Mouse (Mus musculus) hindbrain, embryonic 12.5 days (tissue): ENCODE results near the gene Gm26741. TPM values are rescaled to one million over a fixed set of nuclear protein-coding genes. Genes with fewer than 3 reads are reported as not detected.
"Not testable (repeated sequence)": the region's sequence is repeated elsewhere in the genome, so short reads cannot be mapped to it uniquely, and the experiment has no call there.

ENCODE experiments used
- ATAC-seq: fragments of 200-750 bp; cut with Nextera tagmentation; 2 replicates; pipeline ENCODE4 v1.8.0; 2017; ENCODE audit warnings: moderate TSS enrichment; ENCODE audit not compliant: low FRiP score
- H3K27ac ChIP-seq: fragments of 300-500 bp; sonication (generic); 2 replicates; pipeline ENCODE4 v1.5.1; 2016; ENCODE audit warnings: mild to moderate bottlenecking
- H3K27me3 ChIP-seq: fragments of 300-500 bp; sonication (generic); 2 replicates; pipeline ENCODE4 v1.6.1; 2016; ENCODE audit warnings: mild to moderate bottlenecking
- H3K36me3 ChIP-seq: fragments of 300-500 bp; sonication (generic); 2 replicates; pipeline ENCODE4 v1.6.1; 2016; ENCODE audit warnings: mild to moderate bottlenecking
- H3K4me1 ChIP-seq: fragments of 300-500 bp; sonication (generic); 2 replicates; pipeline ENCODE4 v1.6.1; 2016
- H3K4me2 ChIP-seq: fragments of 300-500 bp; sonication (generic); replicated peaks from 2 replicates; pipeline ENCODE4 v1.6.1; 2016; ENCODE audit warnings: mild to moderate bottlenecking
- H3K4me3 ChIP-seq: fragments of 300-500 bp; sonication (generic); 2 replicates; pipeline ENCODE4 v1.5.1; 2016; ENCODE audit warnings: mild to moderate bottlenecking
- H3K9ac ChIP-seq: fragments of 300-500 bp; sonication (generic); 2 replicates; pipeline ENCODE4 v1.6.1; 2016; ENCODE audit warnings: mild to moderate bottlenecking, moderate library complexity
- H3K9me3 ChIP-seq: fragments of 300-500 bp; sonication (generic); replicated peaks from 2 replicates; pipeline ENCODE4 v1.6.1; 2016; ENCODE audit warnings: mild to moderate bottlenecking
- WGBS: fragments of 180-500 bp; shearing (Covaris S2); methylation state at CpG from one replicate; pipeline ENCODE4 v1.1.7; 2016; 5-methylcytosine and 5-hydroxymethylcytosine counted together
- polyA plus RNA-seq: library from polyadenylated mRNA; unstranded; fragments of >200 nt; fragmentation: Nextera tagmentation; extraction: Ambion mirVana; gene quantifications from 2 replicates; pipeline ENCODE4 v1.2.1, GENCODE M21; 2016

The Gm26741 gene
- polyA plus RNA-seq = not detected in 2 replicates

GRCm38 (mm10) chr10:52358467-52358866, at the start of gene Gm26741:
Gm26741 (plus strand) TSS chr10:52358767.
- Histone ChIP-seq H3K4me3 (no peak within 1 kb of the TSS), H3K9me3 (no peaks in the 10 kb centered on the region), H3K36me3 (0 out of 2 replicates have a peak, but pooled peaks cover 2% of the 10 kb centered on the region), H3K27ac (no peak within 1 kb of the TSS), H3K4me2 (no peak within 1 kb of the TSS), H3K9ac (no peak within 1 kb of the TSS), H3K27me3 (no peaks in the 10 kb centered on the region), H3K4me1 (no peaks in the 10 kb centered on the region)
- WGBS = 95% methylated on average over 2 of the region's 2 CpGs
- ATAC-seq = no peak

GRCm38 (mm10) chr10:52309196-52309595, 49.4 kb upstream of the Gm26741 start:
- H3K9me3 ChIP-seq = no peaks in the 10 kb centered on the region
- H3K4me1 ChIP-seq = no peaks in the 10 kb centered on the region
- no peak overlapping the region for H3K4me3 ChIP-seq
- WGBS = 78% methylated on average over 8 of the region's 8 CpGs
- no peaks in the 10 kb centered on the region for H3K36me3 ChIP-seq
- ATAC-seq = no peak
- no peaks in the 10 kb centered on the region for H3K27me3 ChIP-seq
- no peak overlapping the region for H3K27ac ChIP-seq
- no peak overlapping the region for H3K4me2 ChIP-seq
- H3K9ac ChIP-seq = no peak overlapping the region

- Histone ChIP-seq H3K4me3 (no peak overlapping the region), H3K9ac (no peak overlapping the region), H3K27me3 (no peaks in the 10 kb centered on the region), H3K36me3 (peaks cover 12% of the 10 kb centered on the region), H3K4me2 (no peak overlapping the region), H3K9me3 (no peaks in the 10 kb centered on the region), H3K4me1 (no peaks in the 10 kb centered on the region), H3K27ac (no peak overlapping the region)
- WGBS = 94% methylated on average over 28 of the region's 28 CpGs
- ATAC-seq = no peak
Observed at GRCm38 (mm10) chr10:52319506-52320286, 38.9 kb upstream of the Gm26741 start.

GRCm38 (mm10) chr10:52321918-52322317, 36.6 kb upstream of the Gm26741 start:
- H3K36me3 ChIP-seq = peaks cover 12% of the 10 kb centered on the region
- no peak for ATAC-seq
- H3K9ac ChIP-seq = no peak overlapping the region

GRCm38 (mm10) chr10:52331007-52331406, 27.6 kb upstream of the Gm26741 start:
- Histone ChIP-seq H3K27ac (no peak overlapping the region), H3K4me2 (no peak overlapping the region), H3K4me3 (no peak overlapping the region), H3K9ac (no peak overlapping the region), H3K9me3 (no peaks in the 10 kb centered on the region), H3K27me3 (no peaks in the 10 kb centered on the region), H3K4me1 (no peaks in the 10 kb centered on the region), H3K36me3 (peaks cover 10% of the 10 kb centered on the region)
- ATAC-seq = no peak
- 3% methylated on average over 1 of the region's 1 CpGs for whole genome bisulfite sequencing

More at GRCm38 (mm10) chr10:52321918-52322317, 36.6 kb upstream of the Gm26741 start:
- WGBS = 92% methylated on average over 3 of the region's 3 CpGs
- no peak overlapping the region for H3K4me3 ChIP-seq
- H3K4me2 ChIP-seq = no peak overlapping the region
- H3K9me3 ChIP-seq = no peaks in the 10 kb centered on the region
- H3K27ac ChIP-seq = no peak overlapping the region
- no peaks in the 10 kb centered on the region for H3K4me1 ChIP-seq
- H3K27me3 ChIP-seq = no peaks in the 10 kb centered on the region

GRCm38 (mm10) chr10:52343324-52343723, 15.2 kb upstream of the Gm26741 start:
- H3K4me3 ChIP-seq, H3K27me3 ChIP-seq, H3K4me1 ChIP-seq, H3K9me3 ChIP-seq, H3K9ac ChIP-seq, ATAC-seq, H3K4me2 ChIP-seq, H3K27ac ChIP-seq: not testable (repeated sequence)
- 94% methylated on average over 4 of the region's 4 CpGs for WGBS
- H3K36me3 ChIP-seq = peaks cover 64% of the 10 kb centered on the region

GRCm38 (mm10) chr10:52353184-52353583, 5.4 kb upstream of the Gm26741 start:
- peaks cover 36% of the 10 kb centered on the region for H3K36me3 ChIP-seq
- no peaks in the 10 kb centered on the region for H3K27me3 ChIP-seq
- no peaks in the 10 kb centered on the region for H3K9me3 ChIP-seq
- no peak overlapping the region for H3K27ac ChIP-seq
- H3K4me1 ChIP-seq = no peaks in the 10 kb centered on the region
- 83% methylated on average over 9 of the region's 9 CpGs for WGBS
- H3K4me3 ChIP-seq = no peak overlapping the region
- H3K9ac ChIP-seq = no peak overlapping the region
- no peak for ATAC-seq
- no peak overlapping the region for H3K4me2 ChIP-seq

- no peak overlapping the region for H3K27ac ChIP-seq
- no peak overlapping the region for H3K9ac ChIP-seq
- H3K9me3 ChIP-seq = no peaks in the 10 kb centered on the region
- no peak overlapping the region for H3K4me2 ChIP-seq
- H3K36me3 ChIP-seq = 0 out of 2 replicates have a peak, but pooled peaks cover 2% of the 10 kb centered on the region
- 97% methylated on average over 4 of the region's 4 CpGs for WGBS
- no peaks in the 10 kb centered on the region for H3K27me3 ChIP-seq
- no peak overlapping the region for H3K4me3 ChIP-seq
- no peak for ATAC-seq
- H3K4me1 ChIP-seq = no peaks in the 10 kb centered on the region
Observed at GRCm38 (mm10) chr10:52360241-52360735, 1.7 kb downstream of the Gm26741 start.

- Histone ChIP-seq H3K9me3 (no peaks in the 10 kb centered on the region), H3K27ac (no peak overlapping the region), H3K27me3 (no peaks in the 10 kb centered on the region), H3K4me2 (no peak overlapping the region), H3K36me3 (0 out of 2 replicates have a peak, but pooled peaks cover 2% of the 10 kb centered on the region), H3K9ac (no peak overlapping the region), H3K4me1 (no peaks in the 10 kb centered on the region), H3K4me3 (no peak overlapping the region)
- 91% methylated on average over 9 of the region's 9 CpGs for WGBS
- ATAC-seq = no peak
Observed at GRCm38 (mm10) chr10:52360862-52361609, 2.5 kb downstream of the Gm26741 start.

- H3K9me3 ChIP-seq = no peaks in the 10 kb centered on the region
- H3K36me3 ChIP-seq = no peaks in the 10 kb centered on the region
- H3K4me2 ChIP-seq = no peak overlapping the region
- 97% methylated on average over 4 of the region's 4 CpGs for WGBS
- H3K27me3 ChIP-seq = no peaks in the 10 kb centered on the region
- H3K27ac ChIP-seq = no peak overlapping the region
- H3K4me3 ChIP-seq = no peak overlapping the region
- no peak for ATAC-seq
- no peak overlapping the region for H3K9ac ChIP-seq
- H3K4me1 ChIP-seq = no peaks in the 10 kb centered on the region
Observed at GRCm38 (mm10) chr10:52368376-52368775, 9.8 kb downstream of the Gm26741 start.

- no peak for ATAC-seq
- Histone ChIP-seq H3K9me3 (no peaks in the 10 kb centered on the region), H3K9ac (no peak overlapping the region), H3K4me1 (peaks cover 3% of the 10 kb centered on the region; the same call in 1 of the 2 replicates), H3K36me3 (no peaks in the 10 kb centered on the region), H3K27ac (no peak overlapping the region), H3K4me3 (no peak overlapping the region), H3K4me2 (no peak overlapping the region), H3K27me3 (no peaks in the 10 kb centered on the region)
- WGBS = 82% methylated on average over 4 of the region's 4 CpGs
Observed at GRCm38 (mm10) chr10:52373834-52374233, 15.3 kb downstream of the Gm26741 start.

GRCm38 (mm10) chr10:52374651-52375050, 16.1 kb downstream of the Gm26741 start:
- Histone ChIP-seq H3K27ac (no peak overlapping the region), H3K4me3 (no peak overlapping the region), H3K9me3 (no peaks in the 10 kb centered on the region), H3K27me3 (no peaks in the 10 kb centered on the region), H3K36me3 (no peaks in the 10 kb centered on the region), H3K4me1 (peaks cover 8% of the 10 kb centered on the region), H3K9ac (no peak overlapping the region), H3K4me2 (no peak overlapping the region)
- ATAC-seq = no peak
